Mouse (Mus musculus) bone marrow, adult 2 months (tissue): ENCODE data around the gene Arhgap6.

Experiments used
- CTCF ChIP-seq: fragments of 200-500 bp; IDR thresholded peaks from 2 replicates; pipeline ENCODE4 v1.5.1; 2011; ENCODE audit warnings: low read length, control low read depth; ENCODE audit not compliant: control insufficient read depth, insufficient read depth
- POLR2A ChIP-seq: fragments of 200-500 bp; IDR thresholded peaks from 2 replicates; pipeline ENCODE4 v1.6.1; 2011; ENCODE audit warnings: low read depth, mild to moderate bottlenecking, control low read depth, low read length, borderline replicate concordance; ENCODE audit not compliant: control insufficient read depth

GRCm38 (mm10) chrX:168747011-168747410, 47.9 kb upstream of the Arhgap6 start:
- TF ChIP-seq CTCF (no peak), POLR2A (no peak)
